Mouse (Mus musculus) midbrain, embryonic 13.5 days (tissue): ENCODE measurements at regions not wholly inside any gene's neighbourhood (a gene's known extent, or its start where the extent isn't known, plus 50 kb on each side); places are given as distances from the start of the nearest gene placed in this dataset.

Experiments
- ATAC-seq: fragments of 200-750 bp; cut with Nextera tagmentation; 2 replicates; pipeline ENCODE4 v1.8.0; 2017; ENCODE audit warnings: mild to moderate bottlenecking, moderate TSS enrichment, moderate library complexity
- H3K27ac ChIP-seq: fragments of 300-500 bp; sonication (generic); 2 replicates; pipeline ENCODE4 v1.5.1; 2015; ENCODE audit warnings: inconsistent platforms, mild to moderate bottlenecking, moderate library complexity
- H3K27me3 ChIP-seq: fragments of 300-500 bp; sonication (generic); 2 replicates; pipeline ENCODE4 v1.6.1; 2015; ENCODE audit warnings: mild to moderate bottlenecking, inconsistent platforms
- H3K36me3 ChIP-seq: fragments of 300-500 bp; sonication (generic); 2 replicates; pipeline ENCODE4 v1.6.1; 2015; ENCODE audit warnings: mild to moderate bottlenecking, inconsistent platforms
- H3K4me1 ChIP-seq: fragments of 300-500 bp; sonication (generic); replicated peaks from 2 replicates; pipeline ENCODE4 v1.6.1; 2015; ENCODE audit warnings: inconsistent platforms
- H3K4me2 ChIP-seq: fragments of 300-500 bp; sonication (generic); replicated peaks from 2 replicates; pipeline ENCODE4 v1.6.1; 2015; ENCODE audit warnings: moderate library complexity, mild to moderate bottlenecking, inconsistent platforms
- H3K4me3 ChIP-seq: fragments of 300-500 bp; sonication (generic); replicated peaks from 2 replicates; pipeline ENCODE4 v1.5.1; 2015; ENCODE audit warnings: mild to moderate bottlenecking, inconsistent platforms
- H3K9ac ChIP-seq: fragments of 300-500 bp; sonication (generic); replicated peaks from 2 replicates; pipeline ENCODE4 v1.6.1; 2015; ENCODE audit warnings: mild to moderate bottlenecking, inconsistent platforms
- H3K9me3 ChIP-seq: fragments of 300-500 bp; sonication (generic); 2 replicates; pipeline ENCODE4 v1.6.1; 2016; ENCODE audit warnings: mild to moderate bottlenecking, inconsistent platforms
- WGBS: fragments of 180-500 bp; shearing (Covaris S2); methylation state at CpG from one replicate; pipeline ENCODE4 v1.1.7; 2015; 5-methylcytosine and 5-hydroxymethylcytosine counted together

- no peak overlapping the region for H3K9ac ChIP-seq
- H3K4me2 ChIP-seq, result no peak overlapping the region
- no peak overlapping the region for H3K4me3 ChIP-seq
- WGBS, result 79% methylated on average over 2 of the region's 2 CpGs
- no peak overlapping the region for H3K27ac ChIP-seq
- H3K27me3 ChIP-seq, result no peaks in the 10 kb centered on the region
- no peaks in the 10 kb centered on the region for H3K4me1 ChIP-seq
- H3K36me3 ChIP-seq, result no peaks in the 10 kb centered on the region
- no peak for ATAC-seq
- H3K9me3 ChIP-seq, result no peaks in the 10 kb centered on the region
Measured at GRCm38 (mm10) chr10:117541487-117541886, 87.8 kb upstream of the Cpm start.

GRCm38 (mm10) chr10:117540747-117541398, 88.4 kb upstream of the Cpm start:
- no peak overlapping the region for H3K27ac ChIP-seq
- H3K4me3 ChIP-seq, result no peak overlapping the region
- no peaks in the 10 kb centered on the region for H3K36me3 ChIP-seq
- no peak overlapping the region for H3K9ac ChIP-seq
- WGBS, result 97% methylated on average over 2 of the region's 2 CpGs
- H3K27me3 ChIP-seq, result no peaks in the 10 kb centered on the region
- no peaks in the 10 kb centered on the region for H3K4me1 ChIP-seq
- no peaks in the 10 kb centered on the region for H3K9me3 ChIP-seq
- no peak overlapping the region for H3K4me2 ChIP-seq
- ATAC-seq, result no peak

GRCm38 (mm10) chr10:117540112-117540594, 89.1 kb upstream of the Cpm start:
- 88% methylated on average over 2 of the region's 2 CpGs for WGBS
- H3K4me3 ChIP-seq, result no peak overlapping the region
- no peak overlapping the region for H3K4me2 ChIP-seq
- H3K36me3 ChIP-seq, result no peaks in the 10 kb centered on the region
- H3K27me3 ChIP-seq, result no peaks in the 10 kb centered on the region
- no peaks in the 10 kb centered on the region for H3K4me1 ChIP-seq
- H3K9ac ChIP-seq, result no peak overlapping the region
- no peak for ATAC-seq
- H3K9me3 ChIP-seq, result no peaks in the 10 kb centered on the region
- H3K27ac ChIP-seq, result no peak overlapping the region

- no peaks in the 10 kb centered on the region for H3K36me3 ChIP-seq
- no peak for ATAC-seq
- no peaks in the 10 kb centered on the region for H3K27me3 ChIP-seq
- no peaks in the 10 kb centered on the region for H3K4me1 ChIP-seq
- H3K9ac ChIP-seq, result no peak overlapping the region
- no peak overlapping the region for H3K4me3 ChIP-seq
- no peak overlapping the region for H3K27ac ChIP-seq
- WGBS, result 81% methylated on average over 1 of the region's 1 CpGs
- no peaks in the 10 kb centered on the region for H3K9me3 ChIP-seq
- H3K4me2 ChIP-seq, result no peak overlapping the region
Measured at GRCm38 (mm10) chr10:117539532-117539931, 89.8 kb upstream of the Cpm start.

GRCm38 (mm10) chr10:117538725-117539124, 90.6 kb upstream of the Cpm start:
- H3K27ac ChIP-seq, result no peak overlapping the region
- H3K9ac ChIP-seq, result no peak overlapping the region
- no peak overlapping the region for H3K4me2 ChIP-seq
- WGBS, result 84% methylated on average over 5 of the region's 5 CpGs
- no peaks in the 10 kb centered on the region for H3K9me3 ChIP-seq
- ATAC-seq, result no peak
- no peak overlapping the region for H3K4me3 ChIP-seq
- H3K27me3 ChIP-seq, result no peaks in the 10 kb centered on the region
- no peaks in the 10 kb centered on the region for H3K4me1 ChIP-seq
- no peaks in the 10 kb centered on the region for H3K36me3 ChIP-seq

- no peak overlapping the region for H3K9ac ChIP-seq
- H3K9me3 ChIP-seq, result no peaks in the 10 kb centered on the region
- no peak for ATAC-seq
- no peak overlapping the region for H3K27ac ChIP-seq
- 95% methylated on average over 15 of the region's 15 CpGs for WGBS
- H3K4me2 ChIP-seq, result no peak overlapping the region
- no peaks in the 10 kb centered on the region for H3K27me3 ChIP-seq
- no peaks in the 10 kb centered on the region for H3K4me1 ChIP-seq
- H3K36me3 ChIP-seq, result no peaks in the 10 kb centered on the region
- H3K4me3 ChIP-seq, result no peak overlapping the region
Measured at GRCm38 (mm10) chr10:117536769-117537599, 92.3 kb upstream of the Cpm start.

GRCm38 (mm10) chr10:117535843-117536242, 93.5 kb upstream of the Cpm start:
- Histone ChIP-seq H3K27me3 (no peaks in the 10 kb centered on the region), H3K9ac (no peak overlapping the region), H3K4me3 (no peak overlapping the region), H3K9me3 (no peaks in the 10 kb centered on the region), H3K4me2 (no peak overlapping the region), H3K27ac (no peak overlapping the region), H3K4me1 (no peaks in the 10 kb centered on the region), H3K36me3 (no peaks in the 10 kb centered on the region)
- WGBS, result 84% methylated on average over 4 of the region's 4 CpGs
- ATAC-seq, result no peak

GRCm38 (mm10) chr10:117534992-117535719, 94.1 kb upstream of the Cpm start:
- H3K9ac ChIP-seq, result no peak overlapping the region
- no peak overlapping the region for H3K4me2 ChIP-seq
- ATAC-seq, result no peak
- WGBS, result 87% methylated on average over 12 of the region's 12 CpGs
- H3K36me3 ChIP-seq, result no peaks in the 10 kb centered on the region
- H3K27me3 ChIP-seq, result no peaks in the 10 kb centered on the region
- no peak overlapping the region for H3K27ac ChIP-seq
- no peaks in the 10 kb centered on the region for H3K4me1 ChIP-seq
- H3K4me3 ChIP-seq, result no peak overlapping the region
- no peaks in the 10 kb centered on the region for H3K9me3 ChIP-seq

GRCm38 (mm10) chr10:117534478-117534877, 94.8 kb upstream of the Cpm start:
- WGBS, result 89% methylated on average over 4 of the region's 4 CpGs
- Histone ChIP-seq H3K36me3 (no peaks in the 10 kb centered on the region), H3K9ac (no peak overlapping the region), H3K27ac (no peak overlapping the region), H3K27me3 (no peaks in the 10 kb centered on the region), H3K4me2 (no peak overlapping the region), H3K9me3 (no peaks in the 10 kb centered on the region), H3K4me3 (no peak overlapping the region), H3K4me1 (no peaks in the 10 kb centered on the region)
- ATAC-seq, result no peak

- Histone ChIP-seq H3K4me1 (no peaks in the 10 kb centered on the region), H3K9me3 (no peaks in the 10 kb centered on the region), H3K4me3 (no peak overlapping the region), H3K36me3 (no peaks in the 10 kb centered on the region), H3K4me2 (no peak overlapping the region), H3K27me3 (no peaks in the 10 kb centered on the region), H3K27ac (no peak overlapping the region), H3K9ac (no peak overlapping the region)
- WGBS, result 82% methylated on average over 8 of the region's 8 CpGs
- ATAC-seq, result no peak
Measured at GRCm38 (mm10) chr10:117533541-117534386, 95.5 kb upstream of the Cpm start.

GRCm38 (mm10) chr10:117532750-117533540, 96.4 kb upstream of the Cpm start:
- H3K36me3 ChIP-seq, result no peaks in the 10 kb centered on the region
- H3K27me3 ChIP-seq, result no peaks in the 10 kb centered on the region
- no peak for ATAC-seq
- no peak overlapping the region for H3K9ac ChIP-seq
- H3K4me1 ChIP-seq, result no peaks in the 10 kb centered on the region
- H3K9me3 ChIP-seq, result no peaks in the 10 kb centered on the region
- H3K4me3 ChIP-seq, result no peak overlapping the region
- no peak overlapping the region for H3K4me2 ChIP-seq
- no peak overlapping the region for H3K27ac ChIP-seq
- WGBS, result 90% methylated on average over 1 of the region's 1 CpGs
